Mouse (Mus musculus): ENCODE results near the gene Icos.

Icos gene

GRCm38 (mm10) chr1:61042842-61043241 lies 65.1 kb downstream of the Icos start:
- DNase-seq, result no peak

GRCm38 (mm10) chr1:61046055-61046705 lies 68.5 kb downstream of the Icos start:
- no peak for DNase-seq

GRCm38 (mm10) chr1:61047336-61047735 lies 69.6 kb downstream of the Icos start:
- no peak for DNase-seq
